8 mouse cellular contexts compared by ENCODE assay signal in genomic region chr17:50020211-50021001, GRCm38 (mm10).
DNase-seq lines count a peak whose midpoint lies in the region; ATAC-seq and TF ChIP-seq lines count a peak whose summit lies in the region.

No protein-coding gene starts in this region.

- peak; percentile 27 for TF ChIP-seq CTCF in liver, postnatal 0 days (IDR thresholded peaks at IDR 0.05; ENCODE audit: low read depth)

- ATAC-seq in heart, embryonic 11.5 days (replicated peaks; ENCODE audit: insufficient number of reproducible peaks, low FRiP score, low TSS enrichment): peak; percentile 49; the same call in 1 of the 2 replicates
- ATAC-seq in liver, postnatal 0 days: peak; percentile 95
- ATAC-seq in stomach, embryonic 14.5 days (ENCODE audit: insufficient number of reproducible peaks, insufficient read depth, low FRiP score, low read depth): peak; percentile 84; the same call in 1 of the 2 replicates

- H3K9ac ChIP-seq in heart, embryonic 11.5 days (ENCODE audit: low read depth, low read length): no peak overlapping the region
- peak overlapping the region; percentile 66 for H3K9ac ChIP-seq in liver, postnatal 0 days (replicated peaks)
- H3K9ac ChIP-seq in stomach, embryonic 14.5 days (replicated peaks; ENCODE audit: low read depth, low read length): no peak overlapping the region

- H3K36me3 ChIP-seq in heart, embryonic 11.5 days (ENCODE audit: control insufficient read depth, insufficient read depth, low read length): no peaks in the 10 kb centered on the region
- no peaks in the 10 kb centered on the region for H3K36me3 ChIP-seq in liver, postnatal 0 days (replicated peaks; ENCODE audit: insufficient read depth, low read length)
- no peaks in the 10 kb centered on the region for H3K36me3 ChIP-seq in stomach, embryonic 14.5 days (ENCODE audit: control insufficient read depth, insufficient read depth, low read length)

- 0 out of 2 replicates have a peak, but pooled peaks cover 5% of the 10 kb centered on the region for H3K4me1 ChIP-seq in heart, embryonic 11.5 days (ENCODE audit: control insufficient read depth, insufficient read depth, low read length)
- H3K4me1 ChIP-seq in liver, postnatal 0 days (ENCODE audit: insufficient read depth): peaks cover 36% of the 10 kb centered on the region
- no peaks in the 10 kb centered on the region for H3K4me1 ChIP-seq in stomach, embryonic 14.5 days (ENCODE audit: control insufficient read depth, insufficient read depth, low read length)

- peak; percentile 100 for TF ChIP-seq EP300 in liver, postnatal 0 days (IDR thresholded peaks at IDR 0.05; ENCODE audit: low read depth)

- H3K9me3 ChIP-seq in heart, embryonic 11.5 days (replicated peaks; ENCODE audit: control insufficient read depth, low read length): no peaks in the 10 kb centered on the region
- H3K9me3 ChIP-seq in liver, postnatal 0 days (ENCODE audit: low read length): no peaks in the 10 kb centered on the region
- no peaks in the 10 kb centered on the region for H3K9me3 ChIP-seq in stomach, embryonic 14.5 days (ENCODE audit: control insufficient read depth, low read depth, low read length)

- H3K27ac ChIP-seq in heart, embryonic 11.5 days (ENCODE audit: low read depth, low read length): no peak overlapping the region
- peak overlapping the region; percentile 99 for H3K27ac ChIP-seq in liver, postnatal 0 days (ENCODE audit: low read depth)
- H3K27ac ChIP-seq in stomach, embryonic 14.5 days (ENCODE audit: low read length): no peak overlapping the region

- H3K4me2 ChIP-seq in heart, embryonic 11.5 days: no peak overlapping the region
- H3K4me2 ChIP-seq in liver, postnatal 0 days (ENCODE audit: low read depth, low read length): peak overlapping the region; percentile 61
- no peak overlapping the region for H3K4me2 ChIP-seq in stomach, embryonic 14.5 days (replicated peaks; ENCODE audit: low read depth, low read length)

- no peaks in the 10 kb centered on the region for H3K27me3 ChIP-seq in heart, embryonic 11.5 days (ENCODE audit: control insufficient read depth, insufficient read depth, low read length)
- H3K27me3 ChIP-seq in liver, postnatal 0 days (ENCODE audit: insufficient read depth, low read length): no peaks in the 10 kb centered on the region
- H3K27me3 ChIP-seq in stomach, embryonic 14.5 days (ENCODE audit: control insufficient read depth, insufficient read depth, low read length): no peaks in the 10 kb centered on the region

- WGBS in heart, embryonic 11.5 days (ENCODE audit: insufficient replicate concordance): 68% methylated on average over 16 of the region's 16 CpGs
- whole genome bisulfite sequencing in liver, postnatal 0 days (ENCODE audit: insufficient replicate concordance): 42% methylated on average over 16 of the region's 16 CpGs
- 53% methylated on average over 16 of the region's 16 CpGs for WGBS in stomach, embryonic 14.5 days

- no peak overlapping the region for H3K4me3 ChIP-seq in heart, embryonic 11.5 days (ENCODE audit: low read depth, low read length)
- H3K4me3 ChIP-seq in liver, postnatal 0 days (ENCODE audit: low read depth, low read length): peak overlapping the region; percentile 28
- H3K4me3 ChIP-seq in stomach, embryonic 14.5 days (ENCODE audit: low read depth, low read length): no peak overlapping the region

- DNase-seq in adrenal gland, adult (ENCODE audit: inconsistent age in 2 of 2, low spot score in 1 of 2): peak; percentile 64 to 84
- DNase-seq in adrenal gland, postnatal 4 days (ENCODE audit: low spot score in 2 of 2): no peak
- peak; percentile 68 for DNase-seq in spleen, adult 12 weeks (ENCODE audit: low spot score)
- DNase-seq in spleen, adult 18-20 months: no peak
- peak; percentile 78 for DNase-seq in liver, postnatal 0 days
- DNase-seq in gastrocnemius, adult 8-10 months (ENCODE audit: low spot score in 2 of 2): no peak

Comparison
In these comparisons a context has a peak if more than half of its experiments do, and no peak if none do; other contexts are left out.
1. DNase-seq: peak in adrenal gland, adult (2 of 2), spleen, adult 12 weeks (single experiment) and liver, postnatal 0 days (single experiment); none in adrenal gland, postnatal 4 days (0 of 2), spleen, adult 18-20 months (0 of 2) and gastrocnemius, adult 8-10 months (0 of 2).
2. Peak in every context shown above with its lines, with median percentiles within 50 percentile points of each other: ATAC-seq.